Mouse (Mus musculus) lung, embryonic 16.5 days (tissue): Measurements from ENCODE around the gene Spink2. TPM values are rescaled to one million over a fixed set of nuclear protein-coding genes. Genes with fewer than 3 reads are reported as not detected.
A peak's percentile ranks its signal among the peaks of the same experiment; 100 is the strongest.

Experiments used
- ATAC-seq: fragments of 200-750 bp; cut with Nextera tagmentation; 2 replicates; pipeline ENCODE4 v1.8.0; 2017; ENCODE audit warnings: low read depth, mild to moderate bottlenecking, moderate library complexity
- H3K27ac ChIP-seq: fragments of 300-500 bp; sonication (generic); 2 replicates; pipeline ENCODE4 v1.5.1; 2014; ENCODE audit warnings: mild to moderate bottlenecking, control low read depth, low read length
- H3K27me3 ChIP-seq: fragments of 300-500 bp; sonication (generic); 2 replicates; pipeline ENCODE4 v1.6.1; 2014; ENCODE audit warnings: low read depth, low read length, mixed read lengths; ENCODE audit not compliant: control insufficient read depth, insufficient read depth
- H3K36me3 ChIP-seq: fragments of 300-500 bp; sonication (generic); 2 replicates; pipeline ENCODE4 v1.6.1; 2014; ENCODE audit warnings: low read length; ENCODE audit not compliant: control insufficient read depth, insufficient read depth
- H3K4me1 ChIP-seq: fragments of 300-500 bp; sonication (generic); replicated peaks from 2 replicates; pipeline ENCODE4 v1.6.1; 2014; ENCODE audit warnings: low read length, mixed read lengths; ENCODE audit not compliant: control insufficient read depth, insufficient read depth
- H3K4me2 ChIP-seq: fragments of 300-500 bp; sonication (generic); 2 replicates; pipeline ENCODE4 v1.6.1; 2014; ENCODE audit warnings: low read depth, low read length, control low read depth
- H3K4me3 ChIP-seq: fragments of 300-500 bp; sonication (generic); 2 replicates; pipeline ENCODE4 v1.5.1; 2014; ENCODE audit warnings: mild to moderate bottlenecking, low read length, control low read depth
- H3K9ac ChIP-seq: fragments of 300-500 bp; sonication (generic); 2 replicates; pipeline ENCODE4 v1.6.1; 2014; ENCODE audit warnings: low read length, control low read depth
- H3K9me3 ChIP-seq: fragments of 300-500 bp; sonication (generic); 2 replicates; pipeline ENCODE4 v1.6.1; 2016; ENCODE audit warnings: low read length; ENCODE audit not compliant: control insufficient read depth
- WGBS: fragments of 180-500 bp; shearing (Covaris S2); extraction: QIAGEN DNeasy Blood & Tissue Kit; methylation state at CpG from one replicate; pipeline ENCODE4 v1.1.7; 2014; 5-methylcytosine and 5-hydroxymethylcytosine counted together
- polyA plus RNA-seq: library from polyadenylated mRNA; unstranded; fragments of >200 nt; fragmentation: Nextera tagmentation; extraction: Ambion mirVana; gene quantifications from 2 replicates; pipeline ENCODE4 v1.2.1, GENCODE M21; 2015

Gene Spink2
- polyA plus RNA-seq, result 2.7 and 3.8 TPM in 2 replicates

DNA sequence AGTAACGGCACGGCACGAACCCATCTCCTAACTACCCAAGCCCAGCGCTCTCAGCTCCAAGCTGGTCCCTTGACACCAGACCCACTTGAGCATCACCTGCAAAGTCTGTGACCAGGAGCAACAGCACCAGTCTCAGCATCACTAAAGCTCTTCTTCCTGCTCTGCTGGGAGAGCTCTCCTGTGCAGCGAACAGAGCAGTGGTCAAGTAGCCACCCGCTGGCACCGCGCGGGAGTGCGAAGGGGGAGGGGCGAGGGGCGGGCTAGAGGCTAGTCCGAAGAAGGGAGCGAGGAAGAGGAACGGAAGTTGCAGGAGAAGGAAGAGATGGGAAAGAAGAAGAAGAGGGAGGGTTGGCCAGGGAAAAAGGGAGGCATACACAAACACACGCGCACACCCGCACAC, at the start of gene Spink2:
Gene Spink2 (minus strand): TSS at position 236 of the 400 bp plus-strand sequence.
- Histone ChIP-seq H3K4me1 (peaks cover 4% of the 10 kb centered on the region), H3K27me3 (no peaks in the 10 kb centered on the region), H3K9ac (peak within 1 kb of the TSS; percentile 27; the same call in 1 of the 2 replicates), H3K4me2 (peak within 1 kb of the TSS; percentile 64), H3K36me3 (no peaks in the 10 kb centered on the region), H3K27ac (no peak within 1 kb of the TSS), H3K4me3 (peak within 1 kb of the TSS; percentile 30), H3K9me3 (no peaks in the 10 kb centered on the region)
- WGBS, result 5% methylated on average over 15 of the region's 18 CpGs
- peak; percentile 82 for ATAC-seq

DNA sequence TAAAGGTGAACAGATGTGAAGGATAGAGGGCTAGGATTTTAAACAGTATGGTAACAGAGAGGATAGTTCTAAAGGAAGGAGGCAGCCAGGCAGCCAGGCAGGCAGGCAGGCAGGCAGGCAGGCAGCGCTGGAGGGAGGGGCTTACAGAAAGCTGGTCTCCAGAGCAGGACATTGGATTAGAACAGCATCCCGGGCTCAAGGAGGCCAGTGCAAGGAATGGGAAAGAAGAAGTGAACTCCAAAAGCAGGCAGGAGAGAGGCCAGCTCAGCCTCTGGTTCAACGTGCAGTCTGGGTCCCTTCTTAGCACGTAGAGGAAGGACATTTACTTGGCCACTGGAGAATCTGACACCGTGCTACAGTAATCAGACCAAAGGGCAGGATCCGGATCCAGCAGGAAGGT, 48.9 kb upstream of the Spink2 start:
- no peaks in the 10 kb centered on the region for H3K4me1 ChIP-seq
- H3K27me3 ChIP-seq, result no peaks in the 10 kb centered on the region
- H3K9ac ChIP-seq, result no peak overlapping the region
- WGBS, result 44% methylated on average over 6 of the region's 6 CpGs
- H3K27ac ChIP-seq, result no peak overlapping the region
- no peak overlapping the region for H3K4me2 ChIP-seq
- H3K36me3 ChIP-seq, result no peaks in the 10 kb centered on the region
- no peak for ATAC-seq
- no peaks in the 10 kb centered on the region for H3K9me3 ChIP-seq
- H3K4me3 ChIP-seq, result no peak overlapping the region

DNA sequence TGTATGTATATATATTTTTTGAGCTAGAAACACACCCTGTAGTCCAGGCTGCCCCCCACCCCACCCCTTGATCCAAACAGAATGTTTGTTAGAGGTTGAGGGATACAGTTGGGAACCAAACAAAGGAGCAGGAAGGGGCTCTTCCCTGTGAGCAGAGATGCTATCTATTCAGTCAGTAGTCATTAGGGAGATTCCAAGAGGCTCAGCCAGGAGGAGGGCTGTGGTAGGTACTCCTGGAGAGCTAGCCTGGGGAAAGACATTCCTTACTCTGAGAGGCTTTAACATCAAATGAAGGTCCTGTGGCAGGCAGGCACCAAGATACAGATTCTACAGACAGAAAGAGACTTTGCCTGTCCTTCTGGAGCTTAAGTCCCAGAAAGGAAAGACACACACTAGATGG, 48.0 kb upstream of the Spink2 start:
- H3K4me1 ChIP-seq, result no peaks in the 10 kb centered on the region
- no peaks in the 10 kb centered on the region for H3K36me3 ChIP-seq
- H3K27ac ChIP-seq, result no peak overlapping the region
- no peak for ATAC-seq
- H3K4me2 ChIP-seq, result no peak overlapping the region
- no peak overlapping the region for H3K9ac ChIP-seq
- H3K4me3 ChIP-seq, result no peak overlapping the region
- no peaks in the 10 kb centered on the region for H3K9me3 ChIP-seq
- no peaks in the 10 kb centered on the region for H3K27me3 ChIP-seq

- Histone ChIP-seq H3K4me1 (no peaks in the 10 kb centered on the region), H3K4me3 (no peak overlapping the region), H3K36me3 (no peaks in the 10 kb centered on the region), H3K27me3 (no peaks in the 10 kb centered on the region), H3K27ac (no peak overlapping the region), H3K9me3 (no peaks in the 10 kb centered on the region), H3K9ac (no peak overlapping the region), H3K4me2 (no peak overlapping the region)
- 59% methylated on average over 3 of the region's 3 CpGs for WGBS
- no peak for ATAC-seq
Observed at GRCm38 (mm10) chr5:77257603-77258002, 46.3 kb upstream of the Spink2 start.

DNA sequence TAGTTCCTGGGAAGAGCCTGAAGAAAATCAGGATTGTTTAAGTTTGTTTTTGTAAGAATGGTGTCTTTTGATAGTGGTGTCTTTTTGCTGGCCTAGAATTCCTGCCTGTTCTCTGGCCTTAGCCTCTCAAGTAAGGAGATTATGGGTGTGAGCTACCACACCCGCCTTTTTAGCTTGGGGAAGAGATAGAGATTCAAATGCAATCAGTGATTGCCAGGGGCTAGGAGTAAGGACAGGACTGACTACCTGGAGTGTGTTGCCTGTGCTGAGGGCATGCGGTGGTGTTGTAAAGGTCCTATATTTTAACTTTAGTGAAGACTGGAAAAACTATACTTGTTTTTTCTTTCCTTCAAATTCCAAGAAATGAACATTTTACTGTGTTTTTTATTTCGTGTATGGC, 43.1 kb upstream of the Spink2 start:
- Histone ChIP-seq H3K27me3 (no peaks in the 10 kb centered on the region), H3K9ac (no peak overlapping the region), H3K9me3 (no peaks in the 10 kb centered on the region), H3K4me2 (no peak overlapping the region), H3K4me3 (no peak overlapping the region), H3K27ac (no peak overlapping the region), H3K36me3 (no peaks in the 10 kb centered on the region), H3K4me1 (no peaks in the 10 kb centered on the region)
- 68% methylated on average over 3 of the region's 3 CpGs for WGBS
- no peak for ATAC-seq

DNA sequence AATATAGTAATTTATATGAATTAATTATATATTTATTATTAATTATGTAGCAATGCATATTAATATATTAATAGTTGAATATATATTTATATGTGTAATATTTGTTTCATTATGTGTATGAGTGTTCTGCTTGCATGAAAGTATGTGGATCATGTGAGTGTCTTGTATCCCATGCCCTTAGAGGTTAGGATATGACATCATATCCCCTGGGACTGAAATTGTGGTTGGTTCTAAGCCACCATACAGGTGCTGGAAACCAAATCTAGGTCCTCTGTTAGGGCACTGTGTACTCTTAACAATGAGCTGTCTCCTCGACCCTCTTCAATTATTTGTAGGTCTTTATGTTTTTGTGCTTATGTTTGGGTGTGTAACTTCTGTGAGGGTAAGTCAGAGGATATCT, 41.9 kb upstream of the Spink2 start:
- H3K9me3 ChIP-seq, result no peaks in the 10 kb centered on the region
- no peaks in the 10 kb centered on the region for H3K27me3 ChIP-seq
- no peak for ATAC-seq
- no peaks in the 10 kb centered on the region for H3K36me3 ChIP-seq
- WGBS, result 62% methylated on average over 1 of the region's 1 CpGs
- H3K4me1 ChIP-seq, result no peaks in the 10 kb centered on the region
- H3K4me3 ChIP-seq, result no peak overlapping the region
- H3K4me2 ChIP-seq, result no peak overlapping the region
- no peak overlapping the region for H3K27ac ChIP-seq
- H3K9ac ChIP-seq, result no peak overlapping the region

DNA sequence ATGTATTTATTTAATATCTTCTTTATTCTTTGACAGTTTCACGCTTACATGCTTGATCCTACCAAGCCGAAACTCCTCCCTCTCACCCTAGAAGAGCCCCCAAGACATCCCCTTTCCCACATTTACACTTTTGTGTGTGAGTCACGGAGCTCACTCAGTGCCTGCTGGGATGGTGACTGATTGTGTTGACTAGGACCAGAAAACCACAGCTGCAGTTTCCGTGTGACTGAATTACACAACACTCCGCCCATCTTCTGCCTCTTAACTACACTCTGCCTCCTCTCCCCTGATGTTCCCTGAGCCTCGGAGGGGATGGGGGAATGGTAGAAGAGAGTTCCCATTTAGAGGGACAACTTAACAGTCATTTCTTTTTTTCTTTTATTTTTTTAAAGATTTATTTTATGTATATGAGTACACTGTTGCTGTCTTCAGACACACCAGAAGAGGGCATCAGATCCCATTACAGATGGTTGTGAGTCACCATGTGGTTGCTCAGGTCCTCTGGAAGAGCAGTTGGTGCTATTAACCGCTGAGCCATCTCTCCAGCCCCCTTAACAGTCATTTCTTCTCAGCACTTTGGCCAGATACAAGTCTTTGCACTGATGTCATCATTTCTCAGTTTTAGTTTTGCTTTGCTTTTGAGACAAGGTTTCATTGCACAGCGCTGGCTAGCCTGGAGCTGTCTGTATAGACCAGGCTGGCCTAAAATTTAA, 41.0 kb upstream of the Spink2 start:
- Histone ChIP-seq H3K9me3 (no peaks in the 10 kb centered on the region), H3K4me1 (no peaks in the 10 kb centered on the region), H3K9ac (no peak overlapping the region), H3K4me3 (no peak overlapping the region), H3K27me3 (no peaks in the 10 kb centered on the region), H3K4me2 (no peak overlapping the region), H3K36me3 (no peaks in the 10 kb centered on the region), H3K27ac (no peak overlapping the region)
- no peak for ATAC-seq
- WGBS, result 60% methylated on average over 8 of the region's 8 CpGs

GRCm38 (mm10) chr5:77251656-77252055, 40.4 kb upstream of the Spink2 start:
- no peaks in the 10 kb centered on the region for H3K4me1 ChIP-seq
- H3K36me3 ChIP-seq, result no peaks in the 10 kb centered on the region
- 24% methylated on average over 5 of the region's 5 CpGs for WGBS
- ATAC-seq, result no peak
- no peak overlapping the region for H3K4me2 ChIP-seq
- H3K4me3 ChIP-seq, result no peak overlapping the region
- H3K9me3 ChIP-seq, result no peaks in the 10 kb centered on the region
- no peak overlapping the region for H3K27ac ChIP-seq
- H3K9ac ChIP-seq, result no peak overlapping the region
- no peaks in the 10 kb centered on the region for H3K27me3 ChIP-seq

- H3K36me3 ChIP-seq, result no peaks in the 10 kb centered on the region
- ATAC-seq, result no peak
- H3K9ac ChIP-seq, result no peak overlapping the region
- H3K4me3 ChIP-seq, result no peak overlapping the region
- no peaks in the 10 kb centered on the region for H3K9me3 ChIP-seq
- H3K27me3 ChIP-seq, result no peaks in the 10 kb centered on the region
- 65% methylated on average over 9 of the region's 9 CpGs for WGBS
- no peak overlapping the region for H3K27ac ChIP-seq
- H3K4me2 ChIP-seq, result no peak overlapping the region
- peaks cover 5% of the 10 kb centered on the region; the same call in 1 of the 2 replicates for H3K4me1 ChIP-seq
Observed at GRCm38 (mm10) chr5:77250083-77250482, 38.8 kb upstream of the Spink2 start.
